Mouse (Mus musculus) heart, postnatal 14 days (tissue): Measurements from ENCODE around the gene Gm14190. TPM values are rescaled to one million over a fixed set of nuclear protein-coding genes. Genes with fewer than 3 reads are reported as not detected.
"Not testable (repeated sequence)": the region's sequence is repeated elsewhere in the genome, so short reads cannot be mapped to it uniquely, and the experiment has no call there.

Experiments used
- DNase-seq, 2 experiments: peaks; one replicate each; pipeline ENCODE4 v3.0.0; 2021 to 2022
- intact Hi-C: fragments of 180-260 bp; cut with DNase I; formaldehyde crosslinking; loops from one replicate; pipeline ENCODE4 v1.15.1; 2025
- long read RNA-seq, 2 experiments: library from polyadenylated mRNA; stranded (forward); transcript quantifications; one replicate each; pipeline ENCODE4 v2.0.0; 2021
- total RNA-seq, 2 experiments: library from RNA; stranded (reverse); gene quantifications; 2 replicates each; pipeline ENCODE4 v1.2.3; 2021

Gm14190 gene
- not detected for total RNA-seq
- long read RNA-seq, experiment 1, result 0 reads
- long read RNA-seq, experiment 2, result 0 reads

- intact Hi-C loops, result no loop called here
- DNase-seq, result no peak
These were observed at the start of gene Gm14190 for GRCm38 (mm10) chr11:99690463-99690862. Gene Gm14190, minus strand, starts transcription at chr11:99690740.

DNA sequence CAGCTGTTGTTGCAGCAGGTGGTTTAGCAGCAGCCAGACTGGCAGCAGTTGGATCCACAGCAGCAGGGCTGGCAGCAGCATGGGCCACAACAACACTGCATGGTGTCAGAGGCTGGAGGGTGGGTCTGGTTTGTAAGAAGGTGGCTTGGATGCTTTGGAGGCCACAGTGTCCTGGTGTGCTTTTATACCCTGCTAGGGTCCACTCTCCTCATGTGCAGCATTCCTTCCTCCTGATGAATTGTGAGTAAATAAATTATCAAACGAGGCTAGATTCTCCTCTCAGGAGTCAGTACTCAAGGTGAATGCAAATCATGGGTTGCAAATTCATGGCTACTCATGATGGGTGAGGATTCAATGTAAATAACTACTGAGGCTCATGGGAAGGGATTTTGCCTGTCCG lies 43.6 kb upstream of the Gm14190 start, which contains the start of gene Gm14180:
TSS of gene Gm14180 (minus strand) at position 101 of the 400 bp plus-strand sequence.
- intact Hi-C loops, result loop anchor here (2.0 kb wide), 1 partner anchor 29 kb away; no protein-coding TSS in a partner anchor
- DNase-seq, result no peak

GRCm38 (mm10) chr11:99724061-99724460 lies 33.5 kb upstream of the Gm14190 start:
- DNase-seq, result no peak
- intact Hi-C loops, result loop anchor here (1.0 kb wide), 1 partner anchor 39 kb away; no protein-coding TSS in a partner anchor

- no peak for DNase-seq
- intact Hi-C loops, result no loop called here
These were observed 28.2 kb upstream of the Gm14190 start for GRCm38 (mm10) chr11:99718759-99719158.

GRCm38 (mm10) chr11:99685235-99685634 lies 5.3 kb downstream of the Gm14190 start:
- DNase-seq, result not testable (repeated sequence)
- intact Hi-C loops, result loop anchor here (1.0 kb wide), 1 partner anchor 39 kb away; no protein-coding TSS in a partner anchor

GRCm38 (mm10) chr11:99683481-99683880 lies 7.1 kb downstream of the Gm14190 start:
- no peak for DNase-seq
- intact Hi-C loops, result no loop called here

- intact Hi-C loops, result no loop called here
These were observed 24.7 kb downstream of the Gm14190 start, which contains the start of gene Krtap4-6 for GRCm38 (mm10) chr11:99665860-99666259. Gene Krtap4-6, minus strand, starts transcription at chr11:99665960.

GRCm38 (mm10) chr11:99662802-99663201 lies 27.7 kb downstream of the Gm14190 start:
- intact Hi-C loops, result no loop called here
- DNase-seq, result no peak

More at GRCm38 (mm10) chr11:99665860-99666259, 24.7 kb downstream of the Gm14190 start, which contains the start of gene Krtap4-6:
- no peak for DNase-seq

DNA sequence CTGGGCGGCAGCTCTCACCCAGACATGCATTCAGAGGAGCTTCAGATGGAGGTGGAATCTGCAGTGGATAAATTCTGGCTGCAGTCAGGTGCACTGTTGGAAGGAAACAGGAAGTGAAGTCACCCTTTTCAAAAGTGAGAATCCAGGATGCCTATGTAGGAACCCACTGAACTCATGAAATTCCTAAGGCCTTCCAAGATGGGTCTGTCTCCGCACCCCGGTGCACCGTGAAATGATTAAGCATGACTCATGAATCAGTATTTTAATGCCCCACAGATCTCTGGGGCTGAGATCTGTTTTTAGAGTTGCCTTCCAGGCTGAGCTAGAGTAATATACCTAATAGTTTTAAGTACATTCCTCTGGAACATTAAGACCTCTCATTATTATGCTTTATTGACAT lies 31.3 kb downstream of the Gm14190 start:
- no peak for DNase-seq
- intact Hi-C loops, result no loop called here

DNA sequence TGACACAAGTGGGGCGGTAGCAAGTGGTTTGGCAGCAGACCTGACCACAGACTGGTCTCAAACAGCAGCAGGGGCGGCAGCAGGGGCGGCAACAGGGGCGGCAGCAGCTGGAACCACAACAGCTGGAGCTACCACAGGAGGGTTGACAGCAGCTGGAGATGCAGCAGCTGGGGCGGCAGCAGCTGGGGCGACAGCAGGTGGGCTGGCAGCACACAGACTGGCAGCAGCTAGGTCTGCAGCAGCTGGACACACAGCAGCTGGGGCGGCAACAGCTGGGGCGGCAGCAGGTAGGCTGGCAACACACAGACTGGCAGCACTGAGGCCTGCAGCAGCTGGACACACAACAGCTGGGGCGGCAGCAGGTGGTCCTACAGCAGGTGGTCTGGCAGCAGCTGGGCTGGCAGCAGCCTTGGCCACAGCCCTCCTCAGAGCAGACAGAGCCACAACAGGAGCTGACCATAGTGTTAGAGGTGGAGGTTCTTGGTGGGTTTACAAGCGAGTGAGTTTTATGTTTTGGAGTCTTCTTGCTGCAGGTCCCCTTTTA lies 32.0 kb downstream of the Gm14190 start, which contains the start of gene Gm11563:
TSS of gene Gm11563 (minus strand) at position 494 of the 544 bp plus-strand sequence.
- DNase-seq, intact Hi-C loops: not testable (repeated sequence)

GRCm38 (mm10) chr11:99657051-99657450 lies 33.5 kb downstream of the Gm14190 start:
- DNase-seq, result no peak
- intact Hi-C loops, result no loop called here

DNA sequence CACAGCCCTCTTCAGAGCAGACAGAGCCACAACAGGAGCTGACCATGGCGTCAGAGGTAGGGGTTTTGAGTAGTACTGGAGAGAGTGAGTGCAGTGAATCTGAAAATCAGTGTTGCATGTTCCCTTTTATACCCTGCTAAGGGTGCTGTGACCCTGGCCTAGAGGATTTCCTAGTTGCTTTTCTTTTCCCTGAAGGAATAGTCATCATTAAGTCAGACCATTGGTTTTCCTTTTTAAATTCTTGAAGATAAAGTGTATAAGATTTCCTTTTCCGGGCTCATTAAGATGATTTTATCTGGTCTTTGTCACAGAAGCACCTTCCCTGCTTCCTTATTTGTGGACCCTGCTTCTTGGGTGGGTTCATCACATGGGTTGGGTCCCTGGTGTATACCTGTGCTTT lies 40.4 kb downstream of the Gm14190 start, which contains the start of gene Gm11555:
TSS of gene Gm11555 (minus strand) at position 101 of the 400 bp plus-strand sequence.
- intact Hi-C loops, result no loop called here
- DNase-seq, result no peak

DNA sequence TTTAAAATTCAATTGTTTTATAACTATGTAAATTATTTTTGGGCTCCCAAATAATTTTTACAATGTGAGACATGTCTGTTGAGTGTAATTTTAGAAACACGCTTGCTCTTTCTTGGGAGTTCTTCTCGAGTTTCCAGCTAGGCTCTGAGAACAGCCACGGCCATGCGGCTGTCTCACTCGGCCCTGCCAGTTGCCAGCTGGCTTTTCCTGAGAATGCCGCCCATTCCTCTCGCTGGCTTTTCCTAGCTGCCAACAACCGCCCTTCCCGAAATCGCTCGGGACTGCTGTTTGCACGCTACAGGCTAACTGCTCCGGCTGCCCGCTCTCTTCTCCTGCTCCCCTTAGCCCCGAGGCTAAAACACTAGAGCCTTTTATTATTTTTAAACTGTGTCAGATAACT lies 44.1 kb downstream of the Gm14190 start:
- DNase-seq, result no peak
- intact Hi-C loops, result no loop called here

- intact Hi-C loops, result no loop called here
- no peak for DNase-seq
These were observed 46.2 kb downstream of the Gm14190 start for GRCm38 (mm10) chr11:99644351-99644750.

GRCm38 (mm10) chr11:99643635-99644139 lies 46.9 kb downstream of the Gm14190 start, which contains the start of gene Krtap4-7:
Gene Krtap4-7, minus strand, starts transcription at chr11:99644089.
- DNase-seq, intact Hi-C loops: not testable (repeated sequence)

- no peak for DNase-seq
These were observed 49.6 kb downstream of the Gm14190 start for GRCm38 (mm10) chr11:99640926-99641325.

More at GRCm38 (mm10) chr11:99640926-99641325, 49.6 kb downstream of the Gm14190 start:
- intact Hi-C loops, result no loop called here

Other genes with a start within 250 kb of the Gm14190 start
- not detected for gene Krt23, start 197.6 kb downstream of the Gm14190 start, total RNA-seq
- not detected for gene Krt39, start 169.4 kb downstream of the Gm14190 start, total RNA-seq
- not detected for gene Krt40, start 147.6 kb downstream of the Gm14190 start, total RNA-seq
- gene Krtap3-3, start 139.9 kb downstream of the Gm14190 start, total RNA-seq, result not detected
- not detected for gene Krtap3-2, start 133.9 kb downstream of the Gm14190 start, total RNA-seq
- gene Gm11939, start 131.3 kb downstream of the Gm14190 start, total RNA-seq, result not detected
- not detected for gene Krtap3-1, start 124.1 kb downstream of the Gm14190 start, total RNA-seq
- gene Krtap1-5, start 109.7 kb downstream of the Gm14190 start, total RNA-seq, result not detected
- gene Krtap1-4, start 107.1 kb downstream of the Gm14190 start, total RNA-seq, result not detected
- gene Krtap1-3, start 99.4 kb downstream of the Gm14190 start, total RNA-seq, result not detected
- not detected for gene Krtap9-3, start 92.6 kb downstream of the Gm14190 start, total RNA-seq
- not detected for gene Gm11938, start 87.4 kb downstream of the Gm14190 start, total RNA-seq
- gene Gm11937, start 80.6 kb downstream of the Gm14190 start, total RNA-seq, result not detected
- not detected for gene Krtap2-4, start 75.9 kb downstream of the Gm14190 start, total RNA-seq
- not detected for gene Gm11562, start 70.3 kb downstream of the Gm14190 start, total RNA-seq
- not detected for gene Krtap4-1, start 62.5 kb downstream of the Gm14190 start, total RNA-seq
- not detected for gene Krtap4-2, start 55.7 kb downstream of the Gm14190 start, total RNA-seq
- not detected for gene Krtap4-7, start 46.7 kb downstream of the Gm14190 start, total RNA-seq
- not detected for gene Gm11555, start 40.5 kb downstream of the Gm14190 start, total RNA-seq
- not detected for gene Gm11563, start 31.8 kb downstream of the Gm14190 start, total RNA-seq
- not detected for gene Krtap4-6, start 24.8 kb downstream of the Gm14190 start, total RNA-seq
- not detected for gene Gm14180, start 43.5 kb upstream of the Gm14190 start, total RNA-seq
- not detected for gene Gm11595, start 82.2 kb upstream of the Gm14190 start, total RNA-seq
- not detected for gene Krtap4-8, start 90.0 kb upstream of the Gm14190 start, total RNA-seq
- not detected for gene Krtap4-9, start 94.5 kb upstream of the Gm14190 start, total RNA-seq
- gene Gm11596, start 102.7 kb upstream of the Gm14190 start, total RNA-seq, result not detected
- not detected for gene Gm11569, start 108.2 kb upstream of the Gm14190 start, total RNA-seq
- not detected for gene Gm11554, start 113.7 kb upstream of the Gm14190 start, total RNA-seq
- not detected for gene Krtap4-13, start 119.2 kb upstream of the Gm14190 start, total RNA-seq
- gene Gm11564, start 124.9 kb upstream of the Gm14190 start, total RNA-seq, result not detected
- gene 2300003K06Rik, start 147.3 kb upstream of the Gm14190 start, total RNA-seq, result not detected
- not detected for gene Krtap4-16, start 160.9 kb upstream of the Gm14190 start, total RNA-seq
- gene Gm11568, start 167.2 kb upstream of the Gm14190 start, total RNA-seq, result not detected
- not detected for gene Gm11559, start 173.7 kb upstream of the Gm14190 start, total RNA-seq
- not detected for gene Krtap9-1, start 182.6 kb upstream of the Gm14190 start, total RNA-seq
- gene Gm11567, start 188.4 kb upstream of the Gm14190 start, total RNA-seq, result not detected
- not detected for gene Krtap31-1, start 217.2 kb upstream of the Gm14190 start, total RNA-seq
- gene Gm11565, start 224.0 kb upstream of the Gm14190 start, total RNA-seq, result not detected
- gene Krtap31-2, start 245.6 kb upstream of the Gm14190 start, total RNA-seq, result not detected